Mouse (Mus musculus) kidney, embryonic 14.5 days (tissue): Measurements from ENCODE around the gene Smg7. TPM values are rescaled to one million over a fixed set of nuclear protein-coding genes. Genes with fewer than 3 reads are reported as not detected.

Source experiments
- ATAC-seq: fragments of 200-750 bp; cut with Nextera tagmentation; 2 replicates; pipeline ENCODE4 v1.8.0; 2017; ENCODE audit warnings: moderate number of reproducible peaks, mild to moderate bottlenecking, moderate TSS enrichment, moderate library complexity; ENCODE audit not compliant: low FRiP score, low TSS enrichment
- H3K27ac ChIP-seq: fragments of 300-500 bp; sonication (generic); 2 replicates; pipeline ENCODE4 v1.5.1; 2014; ENCODE audit warnings: low read depth, mild to moderate bottlenecking, low read length, moderate library complexity, mixed read lengths
- H3K27me3 ChIP-seq: fragments of 300-500 bp; sonication (generic); 2 replicates; pipeline ENCODE4 v1.6.1; 2014; ENCODE audit warnings: mild to moderate bottlenecking, low read length; ENCODE audit not compliant: control insufficient read depth, insufficient read depth
- H3K36me3 ChIP-seq: fragments of 300-500 bp; sonication (generic); 2 replicates; pipeline ENCODE4 v1.6.1; 2014; ENCODE audit warnings: low read length, mixed read lengths; ENCODE audit not compliant: control insufficient read depth, insufficient read depth
- H3K4me1 ChIP-seq: fragments of 300-500 bp; sonication (generic); 2 replicates; pipeline ENCODE4 v1.6.1; 2014; ENCODE audit warnings: low read length, mixed read lengths; ENCODE audit not compliant: control insufficient read depth, insufficient read depth
- H3K4me2 ChIP-seq: fragments of 300-500 bp; sonication (generic); replicated peaks from 2 replicates; pipeline ENCODE4 v1.6.1; 2014; ENCODE audit warnings: low read depth, mild to moderate bottlenecking, low read length
- H3K4me3 ChIP-seq: fragments of 300-500 bp; sonication (generic); 2 replicates; pipeline ENCODE4 v1.5.1; 2014; ENCODE audit warnings: mild to moderate bottlenecking, low read length
- H3K9ac ChIP-seq: fragments of 300-500 bp; sonication (generic); 2 replicates; pipeline ENCODE4 v1.6.1; 2014; ENCODE audit warnings: low read depth, mild to moderate bottlenecking, low read length, moderate library complexity
- H3K9me3 ChIP-seq: fragments of 300-500 bp; sonication (generic); 2 replicates; pipeline ENCODE4 v1.6.1; 2016; ENCODE audit warnings: low read length; ENCODE audit not compliant: control insufficient read depth
- WGBS: fragments of 180-500 bp; shearing (Covaris S2); extraction: QIAGEN DNeasy Blood & Tissue Kit; methylation state at CpG from one replicate; pipeline ENCODE4 v1.1.7; 2014; 5-methylcytosine and 5-hydroxymethylcytosine counted together
- polyA plus RNA-seq: library from polyadenylated mRNA; unstranded; fragments of >200 nt; fragmentation: Nextera tagmentation; extraction: Ambion mirVana; gene quantifications from 2 replicates; pipeline ENCODE4 v1.2.1, GENCODE M21; 2014

Gene Smg7
- polyA plus RNA-seq, 1 experiment from 2014 or later = 43.1 TPM

- H3K4me1 ChIP-seq = peaks cover 10% of the 10 kb centered on the region; the same call in 1 of the 2 replicates
- no peak overlapping the region for H3K4me2 ChIP-seq
- no peaks in the 10 kb centered on the region for H3K27me3 ChIP-seq
- no peak overlapping the region for H3K4me3 ChIP-seq
- peak; percentile 58; the same call in 1 of the 2 replicates for ATAC-seq
- no peaks in the 10 kb centered on the region for H3K36me3 ChIP-seq
- H3K27ac ChIP-seq = peak overlapping the region; percentile 76
- no peak overlapping the region for H3K9ac ChIP-seq
- H3K9me3 ChIP-seq = no peaks in the 10 kb centered on the region
- 15% methylated on average over 4 of the region's 4 CpGs for WGBS
These were observed 111.2 kb downstream of the Smg7 start for GRCm38 (mm10) chr1:152791269-152791668.

DNA sequence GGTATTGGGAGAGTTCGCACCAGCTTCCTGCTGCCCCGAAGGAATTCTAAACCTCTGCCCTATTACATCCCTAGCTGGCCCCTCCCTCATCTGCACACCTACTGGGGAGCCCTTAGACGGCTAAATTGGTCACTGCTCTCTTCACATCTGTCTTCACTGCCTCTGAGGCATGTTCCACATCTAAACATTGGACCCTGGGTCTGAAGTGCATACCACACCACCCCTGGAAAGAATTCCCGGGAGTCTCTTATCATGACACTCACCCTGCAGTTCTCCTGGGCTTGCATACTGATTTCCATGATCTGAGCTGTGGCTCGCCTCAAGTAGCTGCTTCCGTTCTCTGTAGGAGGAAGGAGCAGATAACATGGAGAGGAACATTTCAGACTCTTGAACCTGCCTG is 111.6 kb downstream of the Smg7 start:
- H3K9ac ChIP-seq = no peak overlapping the region
- H3K27me3 ChIP-seq = no peaks in the 10 kb centered on the region
- H3K27ac ChIP-seq = peak overlapping the region; percentile 76
- peak; percentile 60 for ATAC-seq
- H3K36me3 ChIP-seq = no peaks in the 10 kb centered on the region
- 1% methylated on average over 6 of the region's 6 CpGs for WGBS
- peaks cover 10% of the 10 kb centered on the region; the same call in 1 of the 2 replicates for H3K4me1 ChIP-seq
- peak overlapping the region; percentile 15; the same call in 1 of the 2 replicates for H3K4me2 ChIP-seq
- no peaks in the 10 kb centered on the region for H3K9me3 ChIP-seq
- no peak overlapping the region for H3K4me3 ChIP-seq

GRCm38 (mm10) chr1:152790254-152790653 is 112.2 kb downstream of the Smg7 start:
- Histone ChIP-seq H3K4me1 (peaks cover 10% of the 10 kb centered on the region; the same call in 1 of the 2 replicates), H3K9me3 (no peaks in the 10 kb centered on the region), H3K27me3 (no peaks in the 10 kb centered on the region), H3K27ac (no peak overlapping the region), H3K9ac (no peak overlapping the region), H3K36me3 (no peaks in the 10 kb centered on the region), H3K4me2 (peak overlapping the region; percentile 15; the same call in 1 of the 2 replicates), H3K4me3 (no peak overlapping the region)
- 9% methylated on average over 12 of the region's 12 CpGs for WGBS
- ATAC-seq = peak; percentile 61

DNA sequence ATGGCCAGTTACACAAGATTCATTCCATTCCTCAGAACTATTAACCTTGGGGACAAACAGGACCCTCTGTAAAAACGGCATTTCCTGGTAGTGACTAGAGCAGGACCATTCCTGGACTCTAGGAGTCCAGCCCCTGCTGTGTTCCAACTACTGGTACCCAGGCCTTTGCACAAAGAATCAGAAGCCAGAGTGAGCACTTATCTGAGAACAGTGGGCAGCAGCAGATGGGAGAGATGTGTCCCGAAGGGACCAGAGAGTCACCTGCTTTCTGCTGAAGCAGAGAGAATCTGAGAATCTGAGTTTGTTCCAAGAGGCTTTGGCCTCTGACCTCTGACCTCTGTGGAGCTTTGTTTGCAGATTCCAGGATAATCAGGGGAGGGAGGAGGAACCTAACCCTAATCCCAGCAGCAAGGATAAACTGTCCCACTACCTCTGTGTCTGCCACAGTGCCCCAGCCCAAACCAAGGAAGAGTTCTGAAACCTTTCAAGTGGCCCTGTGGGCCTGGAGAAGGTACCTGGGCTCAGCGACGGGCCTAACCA is 114.3 kb downstream of the Smg7 start:
- no peak overlapping the region for H3K4me2 ChIP-seq
- 41% methylated on average over 4 of the region's 4 CpGs for WGBS
- H3K4me1 ChIP-seq = peaks cover 10% of the 10 kb centered on the region; the same call in 1 of the 2 replicates
- no peak overlapping the region for H3K4me3 ChIP-seq
- no peak for ATAC-seq
- H3K9me3 ChIP-seq = no peaks in the 10 kb centered on the region
- H3K36me3 ChIP-seq = no peaks in the 10 kb centered on the region
- H3K27ac ChIP-seq = no peak overlapping the region
- no peaks in the 10 kb centered on the region for H3K27me3 ChIP-seq
- H3K9ac ChIP-seq = no peak overlapping the region

Other genes with a start within 250 kb of the Smg7 start
- gene Apobec4, start 152.1 kb downstream of the Smg7 start, polyA plus RNA-seq = not detected in 2 replicates
- 45.2 and 63.8 TPM in 2 replicates for gene Rgl1, start 136.3 kb downstream of the Smg7 start, polyA plus RNA-seq
- gene Arpc5, start 136.1 kb downstream of the Smg7 start, polyA plus RNA-seq = 228 and 240 TPM in 2 replicates
- gene Ncf2, start 102.5 kb downstream of the Smg7 start, polyA plus RNA-seq = 5.6 and 7.1 TPM in 2 replicates
- gene Nmnat2, start 52.3 kb upstream of the Smg7 start, polyA plus RNA-seq = 0.79 and 0.93 TPM in 2 replicates